Mouse (Mus musculus): ENCODE measurements around the gene Lce1a2. TPM values are rescaled to one million over a fixed set of nuclear protein-coding genes. Genes with fewer than 3 reads are reported as not detected.

The Lce1a2 gene
- polyA plus RNA-seq, 1 experiment: not detected

GRCm38 (mm10) chr3:92648207-92648606 lies 21.9 kb downstream of the Lce1a2 start, which contains the start of gene Lce1a1:
TSS of gene Lce1a1 (minus strand) at chr3:92648307.
- Histone ChIP-seq H3ac (ENCODE audit: control insufficient read depth, insufficient read length) (no peak within 1 kb of the TSS), H3K79me2 (ENCODE audit: control insufficient read depth, insufficient read depth) (no peaks in the 10 kb centered on the region), H3K27me3 (ENCODE audit: control insufficient read depth, insufficient read depth, insufficient read length) (no peaks in the 10 kb centered on the region), H3K36me3 (ENCODE audit: control insufficient read depth, insufficient read depth) (no peaks in the 10 kb centered on the region), H3K4me3 (no peak within 1 kb of the TSS), H3K4me2 (ENCODE audit: low read depth) (no peak within 1 kb of the TSS)
- TF ChIP-seq E2F4 (IDR thresholded peaks at IDR 0.05; ENCODE audit: insufficient read depth) (no peak), MAX (IDR thresholded peaks at IDR 0.05; ENCODE audit: low read depth) (no peak), REST (IDR thresholded peaks at IDR 0.05; ENCODE audit: insufficient read depth, insufficient read length) (no peak), TCF3 (IDR thresholded peaks at IDR 0.05; ENCODE audit: insufficient read length, low read depth) (no peak)

- Histone ChIP-seq H3ac (ENCODE audit: control insufficient read depth, insufficient read length) (no peak overlapping the region), H3K79me2 (ENCODE audit: control insufficient read depth, insufficient read depth) (no peaks in the 10 kb centered on the region), H3K27me3 (ENCODE audit: control insufficient read depth, insufficient read depth, insufficient read length) (no peaks in the 10 kb centered on the region), H3K4me3 (no peak overlapping the region), H3K4me2 (ENCODE audit: low read depth) (no peak overlapping the region), H3K36me3 (ENCODE audit: control insufficient read depth, insufficient read depth) (no peaks in the 10 kb centered on the region)
- TF ChIP-seq MYOD1 (IDR thresholded peaks at IDR 0.05; ENCODE audit: control insufficient read depth in 1 of 3, insufficient read length in 2 of 3, low read depth in 2 of 3) (no peak), MAX (IDR thresholded peaks at IDR 0.05; ENCODE audit: low read depth) (no peak), REST (IDR thresholded peaks at IDR 0.05; ENCODE audit: insufficient read depth, insufficient read length) (no peak), TCF3 (IDR thresholded peaks at IDR 0.05; ENCODE audit: insufficient read length, low read depth) (no peak)
Observed at GRCm38 (mm10) chr3:92639854-92640253, 30.3 kb downstream of the Lce1a2 start.

GRCm38 (mm10) chr3:92638653-92638991 lies 31.5 kb downstream of the Lce1a2 start:
- TF ChIP-seq SRF (IDR thresholded peaks at IDR 0.05; ENCODE audit: control insufficient read depth, insufficient read length, low read depth) (no peak), MAX (IDR thresholded peaks at IDR 0.05; ENCODE audit: low read depth) (no peak), USF1 (IDR thresholded peaks at IDR 0.05; ENCODE audit: low read depth) (no peak), POLR2A (IDR thresholded peaks at IDR 0.05; ENCODE audit: insufficient read length, low read depth) (no peak), REST (IDR thresholded peaks at IDR 0.05; ENCODE audit: insufficient read depth, insufficient read length) (no peak), MYOG (IDR thresholded peaks at IDR 0.05; ENCODE audit: control insufficient read depth in 1 of 3, insufficient read depth in 1 of 3, insufficient read length in 2 of 3, low read depth in 2 of 3) (no peak), TCF3 (IDR thresholded peaks at IDR 0.05; ENCODE audit: insufficient read length, low read depth) (no peak), CEBPB (IDR thresholded peaks at IDR 0.05; ENCODE audit: insufficient read depth, poor library complexity, severe bottlenecking) (no peak), E2F4 (IDR thresholded peaks at IDR 0.05; ENCODE audit: insufficient read depth) (no peak), POLR2AphosphoS2 (IDR thresholded peaks at IDR 0.05; ENCODE audit: insufficient read length, low read depth) (no peak), TCF12 (IDR thresholded peaks at IDR 0.05; ENCODE audit: insufficient read depth, poor library complexity, severe bottlenecking) (no peak), MYOD1 (IDR thresholded peaks at IDR 0.05; ENCODE audit: control insufficient read depth in 1 of 3, insufficient read length in 2 of 3, low read depth in 2 of 3) (no peak)
- Histone ChIP-seq H3K36me3 (ENCODE audit: control insufficient read depth, insufficient read depth) (no peaks in the 10 kb centered on the region), H3ac (ENCODE audit: control insufficient read depth, insufficient read length) (no peak overlapping the region), H3K4me3 (no peak overlapping the region), H3K4me2 (ENCODE audit: low read depth) (no peak overlapping the region), H3K27me3 (ENCODE audit: control insufficient read depth, insufficient read depth, insufficient read length) (no peaks in the 10 kb centered on the region), H3K79me2 (ENCODE audit: control insufficient read depth, insufficient read depth) (no peaks in the 10 kb centered on the region)

- H3K4me3 ChIP-seq: no peak overlapping the region
- H3K4me2 ChIP-seq (ENCODE audit: low read depth): no peak overlapping the region
- no peaks in the 10 kb centered on the region for H3K79me2 ChIP-seq (ENCODE audit: control insufficient read depth, insufficient read depth)
- no peaks in the 10 kb centered on the region for H3K27me3 ChIP-seq (ENCODE audit: control insufficient read depth, insufficient read depth, insufficient read length)
- no peak overlapping the region for H3ac ChIP-seq (ENCODE audit: control insufficient read depth, insufficient read length)
- TF ChIP-seq MAX (IDR thresholded peaks at IDR 0.05; ENCODE audit: low read depth) (no peak), POLR2AphosphoS2 (IDR thresholded peaks at IDR 0.05; ENCODE audit: insufficient read length, low read depth) (no peak), TCF3 (IDR thresholded peaks at IDR 0.05; ENCODE audit: insufficient read length, low read depth) (no peak), TCF12 (IDR thresholded peaks at IDR 0.05; ENCODE audit: insufficient read depth, poor library complexity, severe bottlenecking) (no peak), USF1 (IDR thresholded peaks at IDR 0.05; ENCODE audit: low read depth) (no peak), MYOD1 (IDR thresholded peaks at IDR 0.05; ENCODE audit: control insufficient read depth in 1 of 3, insufficient read length in 2 of 3, low read depth in 2 of 3) (no peak), MYOG (IDR thresholded peaks at IDR 0.05; ENCODE audit: control insufficient read depth in 1 of 3, insufficient read depth in 1 of 3, insufficient read length in 2 of 3, low read depth in 2 of 3) (no peak), E2F4 (IDR thresholded peaks at IDR 0.05; ENCODE audit: insufficient read depth) (no peak), SRF (IDR thresholded peaks at IDR 0.05; ENCODE audit: control insufficient read depth, insufficient read length, low read depth) (no peak), POLR2A (IDR thresholded peaks at IDR 0.05; ENCODE audit: insufficient read length, low read depth) (no peak), REST (IDR thresholded peaks at IDR 0.05; ENCODE audit: insufficient read depth, insufficient read length) (no peak), CEBPB (IDR thresholded peaks at IDR 0.05; ENCODE audit: insufficient read depth, poor library complexity, severe bottlenecking) (no peak)
- H3K36me3 ChIP-seq (ENCODE audit: control insufficient read depth, insufficient read depth): no peaks in the 10 kb centered on the region
Observed at GRCm38 (mm10) chr3:92637745-92638652, 32.1 kb downstream of the Lce1a2 start.

GRCm38 (mm10) chr3:92621560-92621959 lies 48.6 kb downstream of the Lce1a2 start, which contains the start of gene Lce6a:
TSS of gene Lce6a (minus strand) at chr3:92621660.
- H3K4me3 ChIP-seq: no peak within 1 kb of the TSS
- H3K27me3 ChIP-seq (ENCODE audit: control insufficient read depth, insufficient read depth, insufficient read length): no peaks in the 10 kb centered on the region
- no peak within 1 kb of the TSS for H3ac ChIP-seq (ENCODE audit: control insufficient read depth, insufficient read length)
- H3K4me2 ChIP-seq (ENCODE audit: low read depth): no peak within 1 kb of the TSS
- H3K36me3 ChIP-seq (ENCODE audit: control insufficient read depth, insufficient read depth): no peaks in the 10 kb centered on the region
- TF ChIP-seq E2F4 (IDR thresholded peaks at IDR 0.05; ENCODE audit: insufficient read depth) (no peak), MYOD1 (IDR thresholded peaks at IDR 0.05; ENCODE audit: control insufficient read depth in 1 of 3, insufficient read length in 2 of 3, low read depth in 2 of 3) (no peak), POLR2AphosphoS2 (IDR thresholded peaks at IDR 0.05; ENCODE audit: insufficient read length, low read depth) (no peak), CEBPB (IDR thresholded peaks at IDR 0.05; ENCODE audit: insufficient read depth, poor library complexity, severe bottlenecking) (no peak), TCF3 (IDR thresholded peaks at IDR 0.05; ENCODE audit: insufficient read length, low read depth) (no peak), TCF12 (IDR thresholded peaks at IDR 0.05; ENCODE audit: insufficient read depth, poor library complexity, severe bottlenecking) (no peak), POLR2A (IDR thresholded peaks at IDR 0.05; ENCODE audit: insufficient read length, low read depth) (no peak), MAX (IDR thresholded peaks at IDR 0.05; ENCODE audit: low read depth) (no peak), REST (IDR thresholded peaks at IDR 0.05; ENCODE audit: insufficient read depth, insufficient read length) (no peak)
- no peaks in the 10 kb centered on the region for H3K79me2 ChIP-seq (ENCODE audit: control insufficient read depth, insufficient read depth)

Measured in myocyte (in vitro differentiated cells).